Mouse (Mus musculus): ENCODE results near the gene Atad3a.

Gene Atad3a

GRCm38 (mm10) chr4:155738262-155738661 lies 22.6 kb downstream of the Atad3a start:
- DNase-seq, result peak; percentile 85

DNA sequence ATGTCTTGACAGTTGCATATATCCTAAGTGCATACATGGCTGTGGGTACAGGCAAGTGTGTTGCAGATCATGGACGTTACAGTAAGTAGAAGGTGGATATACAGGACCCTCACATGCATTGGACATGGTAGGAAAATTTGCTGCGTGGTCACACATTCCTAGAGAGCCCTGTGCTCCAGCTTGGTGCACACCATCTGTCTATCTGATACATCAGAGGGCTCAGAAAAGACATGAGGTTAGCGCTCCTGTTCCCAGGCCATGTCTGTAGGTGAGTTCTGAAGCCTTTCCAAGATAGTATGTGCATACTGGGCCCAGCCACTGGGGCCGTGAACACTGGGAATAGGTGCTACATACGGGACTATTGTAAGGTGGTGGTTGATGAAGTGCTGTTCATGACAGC lies 24.5 kb downstream of the Atad3a start:
- DNase-seq, result peak; percentile 89

- DNase-seq, result peak; percentile 94
Observed at GRCm38 (mm10) chr4:155735788-155736187, 25.1 kb downstream of the Atad3a start.

DNA sequence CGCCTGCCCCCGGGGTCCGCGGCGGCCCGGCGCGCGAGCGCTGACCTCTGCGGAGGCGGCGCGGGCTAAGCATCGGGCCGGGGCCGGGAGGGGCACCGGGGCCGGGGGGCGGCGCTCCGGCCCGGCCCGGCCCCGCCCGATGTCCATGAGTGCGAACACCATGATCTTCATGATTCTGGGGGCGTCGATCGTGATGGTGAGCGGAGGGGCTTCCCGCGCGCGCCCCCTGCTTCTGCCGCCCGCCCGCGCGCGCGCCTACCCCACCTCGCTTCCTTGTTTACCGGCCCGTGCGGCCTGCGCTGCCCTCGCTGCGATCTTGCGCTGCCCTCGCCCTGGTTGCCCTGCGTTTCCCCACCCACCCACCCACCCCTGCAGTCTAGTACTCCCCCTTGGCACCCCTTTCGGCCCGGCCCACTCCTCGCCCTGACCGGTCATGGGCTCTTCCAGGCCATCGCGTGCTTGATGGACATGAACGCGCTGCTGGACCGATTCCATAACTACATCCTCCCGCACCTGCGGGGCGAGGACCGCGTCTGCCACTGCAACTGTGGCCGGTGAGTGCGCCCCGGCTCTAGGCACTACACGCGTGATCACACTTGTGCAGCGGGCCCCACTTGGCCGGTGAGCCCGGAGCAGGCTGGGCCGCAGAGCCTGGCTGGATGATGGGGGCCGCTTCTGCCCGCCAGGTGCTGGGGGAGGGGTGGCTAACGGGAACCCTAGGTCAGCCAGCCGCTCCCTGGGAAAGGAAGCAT lies 25.8 kb downstream of the Atad3a start:
- DNase-seq, result peak; percentile 97

DNA sequence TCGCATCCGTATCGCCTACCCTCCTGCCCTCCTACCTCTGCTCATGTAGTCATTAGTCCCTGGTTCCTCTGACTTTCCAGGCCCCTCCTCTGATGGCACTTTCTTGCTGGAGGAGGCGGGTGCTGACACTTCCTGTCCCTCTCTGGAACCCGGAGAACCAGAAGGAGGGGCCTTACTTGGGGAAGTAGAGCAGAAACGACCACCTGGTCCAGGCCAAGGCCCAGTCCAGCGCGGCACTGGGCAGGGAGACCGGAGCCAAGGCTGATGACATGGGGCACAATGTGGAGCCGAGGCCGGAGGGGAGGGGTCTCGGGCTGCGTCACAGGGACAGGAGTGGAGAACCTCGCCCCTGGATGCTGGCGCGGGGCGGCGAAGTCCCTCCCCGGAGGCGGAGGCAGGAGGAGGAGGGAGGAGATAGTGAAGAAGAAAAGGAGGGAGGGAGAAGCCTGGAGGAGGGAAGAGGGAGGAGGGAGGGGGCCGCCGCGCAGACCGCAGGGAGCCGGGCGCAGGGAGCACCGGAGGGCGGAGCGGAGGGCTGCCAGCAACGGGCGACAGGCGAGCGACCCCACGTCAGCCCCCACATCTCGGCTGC lies 26.4 kb downstream of the Atad3a start, which contains the start of gene Tmem240:
Gene Tmem240 (plus strand): TSS at position 451 of the 592 bp plus-strand sequence.
- DNase-seq, result peak; percentile 99

DNA sequence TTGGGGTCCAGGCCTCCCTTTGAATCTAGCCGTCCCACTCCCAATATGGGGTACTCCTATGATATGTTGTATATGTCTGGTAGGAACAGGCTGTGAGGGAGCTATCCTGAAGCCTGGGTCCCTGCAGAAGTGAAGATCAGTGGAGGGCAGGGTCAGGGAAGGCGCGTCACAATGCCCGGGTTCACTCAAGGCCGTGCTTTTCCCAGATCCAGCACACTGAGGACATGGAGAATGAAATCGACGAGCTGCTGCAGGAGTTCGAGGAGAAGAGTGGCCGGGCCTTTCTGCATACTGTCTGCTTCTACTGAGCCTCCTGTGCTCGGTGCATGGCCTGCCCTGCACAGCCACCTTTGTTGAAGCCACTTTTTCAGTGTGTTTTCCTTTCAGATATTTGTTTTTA lies 27.6 kb downstream of the Atad3a start:
- peak; percentile 90 for DNase-seq

- DNase-seq, result no peak
Observed at GRCm38 (mm10) chr4:155727993-155728392, 32.9 kb downstream of the Atad3a start.

DNA sequence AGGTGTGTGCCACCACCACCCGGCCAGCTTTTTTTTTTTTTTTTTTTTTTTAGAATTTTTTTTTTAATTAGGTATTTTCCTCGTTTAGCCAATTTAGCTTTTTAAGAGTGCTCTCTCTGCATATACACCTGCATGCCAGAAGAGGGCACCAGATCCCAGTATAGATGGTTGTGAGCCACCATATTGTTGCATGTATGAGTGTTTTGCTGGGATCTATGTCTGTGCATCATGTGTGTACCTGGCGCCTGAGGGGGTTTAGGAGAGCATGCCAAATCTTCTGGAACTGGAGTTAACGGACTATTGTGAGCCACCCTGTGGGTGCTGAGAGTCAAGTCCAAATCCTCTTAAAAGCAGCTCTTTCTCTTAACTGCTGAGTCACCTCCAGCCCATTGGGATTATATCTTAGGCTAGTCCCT lies 39.2 kb downstream of the Atad3a start:
- DNase-seq, result peak; percentile 87

DNA sequence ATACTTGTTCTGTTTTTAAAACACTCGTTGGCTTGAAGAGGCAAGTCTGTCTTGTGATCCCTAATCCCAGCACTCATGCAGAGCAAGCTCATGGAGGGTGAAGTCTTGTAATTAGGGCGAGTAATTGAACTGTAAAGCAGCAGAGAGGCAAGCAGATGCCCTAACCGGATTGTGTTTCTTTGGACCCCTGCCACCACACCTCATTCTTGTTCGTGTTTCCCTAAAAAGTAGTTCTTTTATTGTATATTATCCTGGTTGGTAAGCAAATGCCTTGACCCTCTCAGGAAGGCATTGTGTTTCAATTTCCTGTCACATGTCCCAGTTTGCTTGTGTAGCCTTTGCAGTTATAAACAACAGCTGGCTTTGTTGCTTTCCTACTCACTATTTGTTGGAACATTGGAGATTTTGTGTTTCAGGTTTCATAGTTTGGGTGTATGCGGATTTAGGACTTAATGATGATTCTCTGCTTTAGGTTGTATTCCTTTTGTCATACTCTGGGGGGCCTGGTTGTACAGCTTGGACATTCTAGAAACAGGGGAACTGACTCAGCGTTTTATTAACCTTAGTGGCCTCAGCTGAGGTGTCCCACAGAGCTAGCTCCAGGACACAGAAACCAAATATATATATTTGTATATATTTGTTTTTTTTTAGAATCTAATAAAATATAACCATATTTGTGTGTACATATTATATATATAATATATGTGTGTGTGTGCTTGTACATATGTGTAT lies 50.2 kb downstream of the Atad3a start:
- DNase-seq, result peak; percentile 91

GRCm38 (mm10) chr4:155708988-155709387 lies 51.9 kb downstream of the Atad3a start:
- DNase-seq, result no peak

DNA sequence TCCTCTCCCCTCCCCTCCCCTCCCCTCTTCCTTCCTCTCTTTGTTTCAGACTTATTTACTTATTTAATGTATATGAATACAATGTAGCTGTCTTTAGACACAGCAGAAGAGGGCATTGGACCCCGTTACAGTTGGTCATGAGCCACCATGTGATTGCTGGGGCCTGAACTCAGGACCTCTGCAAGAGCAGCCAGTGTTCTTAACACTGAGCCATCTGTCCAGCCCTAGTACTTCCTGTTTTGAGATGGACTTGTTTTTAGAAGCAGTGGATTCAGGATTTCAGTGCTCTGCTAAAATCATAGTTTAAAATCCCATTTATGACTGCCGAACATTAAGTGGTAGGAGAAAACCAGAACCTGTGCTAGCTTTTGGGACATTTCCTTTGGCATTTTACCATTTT lies 52.3 kb downstream of the Atad3a start:
- no peak for DNase-seq

GRCm38 (mm10) chr4:155705592-155705929 lies 55.3 kb downstream of the Atad3a start:
- no peak for DNase-seq

GRCm38 (mm10) chr4:155704721-155705591 lies 55.9 kb downstream of the Atad3a start, which contains the start of gene Ssu72:
Gene Ssu72, plus strand, starts transcription at chr4:155704800.
- DNase-seq, result peak; percentile 99

GRCm38 (mm10) chr4:155703425-155703929 lies 57.4 kb downstream of the Atad3a start:
- no peak for DNase-seq

DNA sequence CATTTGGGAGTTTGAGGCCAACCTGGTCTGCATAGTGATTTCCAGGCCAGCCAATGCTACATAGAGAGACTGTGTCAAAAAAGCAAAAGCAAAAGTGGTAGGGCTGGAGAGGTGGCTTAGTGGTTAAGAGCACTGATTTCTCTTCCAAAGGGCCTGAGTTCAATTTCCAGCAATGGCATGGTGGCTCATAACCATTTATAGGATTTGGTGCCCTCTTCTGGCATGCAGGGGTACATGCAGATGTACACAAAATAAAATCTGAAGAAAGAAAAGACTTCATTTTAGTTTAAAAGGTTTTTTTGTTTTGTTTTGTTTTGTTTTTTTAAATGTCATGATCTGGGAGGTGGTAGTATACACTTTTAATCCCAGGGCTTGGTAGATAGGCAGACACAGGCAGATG lies 60.5 kb downstream of the Atad3a start:
- DNase-seq, result no peak

DNA sequence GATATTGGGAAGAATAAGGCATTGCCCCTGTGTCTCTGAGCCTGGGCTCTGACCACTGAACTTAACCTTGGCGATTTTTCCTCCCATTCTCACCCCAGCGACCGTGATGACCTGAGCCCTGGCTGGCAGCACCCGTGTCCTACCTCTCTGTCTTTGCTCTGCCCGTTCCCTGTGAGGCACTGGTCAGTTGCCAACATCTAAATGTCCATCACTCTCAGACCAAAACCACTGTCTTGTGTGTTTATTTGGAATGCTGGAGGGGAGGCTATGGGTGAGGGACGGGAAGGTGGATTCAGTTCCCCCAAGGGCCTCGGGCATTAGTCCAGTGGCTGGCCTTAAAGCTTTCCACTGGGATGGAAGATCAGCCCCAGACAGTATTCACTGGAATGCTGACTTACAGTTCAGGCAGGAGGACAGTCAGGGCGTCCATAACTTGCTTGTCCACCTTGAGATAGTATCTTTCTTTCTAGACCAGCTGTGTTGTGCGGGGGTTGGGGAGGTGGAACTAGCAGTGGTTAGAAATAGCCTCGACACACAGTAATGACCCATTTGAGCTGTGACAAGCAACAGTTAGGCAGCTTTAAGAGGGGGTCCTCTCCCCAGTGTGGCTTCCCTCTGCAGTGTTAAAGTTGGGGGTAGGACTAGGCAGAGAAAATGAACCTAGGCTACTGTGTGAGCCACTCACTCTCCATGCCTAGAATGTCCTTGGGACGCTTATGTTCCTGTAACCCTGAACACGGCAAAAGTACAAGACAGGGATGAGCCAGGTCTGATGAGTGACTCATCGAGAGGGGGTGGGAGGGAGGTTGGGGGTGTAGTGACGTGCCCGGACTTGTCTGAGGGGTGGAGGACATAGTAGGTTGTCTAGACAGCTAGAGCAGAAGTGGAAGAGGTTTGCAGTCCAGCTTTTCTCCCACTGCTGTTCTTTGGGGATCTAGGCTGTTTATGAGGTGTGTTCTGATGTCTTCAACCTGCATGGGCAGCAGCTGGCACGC lies 64.3 kb downstream of the Atad3a start:
- peak; percentile 85 for DNase-seq

GRCm38 (mm10) chr4:155695531-155696062 lies 65.3 kb downstream of the Atad3a start:
- peak; percentile 92 for DNase-seq

- DNase-seq, result peak; percentile 96
Observed at GRCm38 (mm10) chr4:155694482-155695401, 66.2 kb downstream of the Atad3a start.

GRCm38 (mm10) chr4:155694111-155694481 lies 66.8 kb downstream of the Atad3a start, which contains the start of gene Fndc10:
Gene Fndc10, plus strand, starts transcription at chr4:155694342.
- DNase-seq, result peak; percentile 97

DNA sequence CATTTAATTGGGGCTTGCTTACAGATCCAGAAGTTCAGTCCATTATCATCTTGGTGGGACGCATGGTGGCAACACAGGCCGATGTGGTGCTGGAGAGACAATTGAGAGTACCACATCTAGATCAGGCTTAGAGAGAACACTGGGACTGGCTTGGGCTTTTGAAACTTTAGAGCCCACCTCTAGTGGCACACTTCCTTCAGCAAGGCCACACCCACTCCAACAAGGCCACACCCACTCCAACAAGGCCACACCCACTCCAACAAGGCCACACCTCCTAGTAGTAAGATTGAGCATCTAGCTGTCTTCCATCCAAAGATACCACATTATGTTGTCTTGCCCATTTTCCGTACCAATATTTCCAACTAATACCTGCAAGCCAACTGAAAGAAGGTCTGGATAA lies 68.5 kb downstream of the Atad3a start:
- DNase-seq, result no peak

Measured in heart, adult 11 months (tissue).